In genomic region chr10:99190798-99191197, GRCm38 (mm10) we compare ENCODE assay signal across 10 mouse cellular contexts.
DNase-seq lines count a peak whose midpoint lies in the region; ATAC-seq and TF ChIP-seq lines count a peak whose summit lies in the region.
"Had no signal": no experiment of that assay in that cellular context is flagged by ENCODE, and none has a peak within 500 bp of the region (broad histone marks: within the 10 kb centered on the region; RNA-seq: fewer than 3 reads in every experiment).

No protein-coding gene starts in this region.

- no peak for DNase-seq in forebrain, postnatal 0 days
- no peak for DNase-seq in forebrain, embryonic 14.5 days (ENCODE audit: low spot score)
- DNase-seq in testis, postnatal 14 days (ENCODE audit: low spot score), result no peak
- DNase-seq in cerebellum, adult 9-11 months, result peak; percentile 12
- peak; percentile 73 to 86 for DNase-seq in kidney, postnatal 25 days
- DNase-seq in spleen, adult 18-20 months, result peak; percentile 40 to 70
- no peak for DNase-seq in layer of hippocampus, adult 9-10 months (ENCODE audit: low spot score)

- TF ChIP-seq POLR2A in testis, adult 2 months (IDR thresholded peaks at IDR 0.05; ENCODE audit: control insufficient read depth, low read depth, low read length), result no peak

- peak; percentile 49 for TF ChIP-seq CTCF in forebrain, postnatal 0 days (IDR thresholded peaks at IDR 0.05; ENCODE audit: low read depth)
- TF ChIP-seq CTCF in testis, adult 2 months (IDR thresholded peaks at IDR 0.05; ENCODE audit: control insufficient read depth, insufficient read depth, insufficient replicate concordance, low read depth, low read length), result peak; percentile 33; the same call in 1 of the 2 replicates

- H3K4me2 ChIP-seq in forebrain, postnatal 0 days (ENCODE audit: low read depth), result no peak overlapping the region
- H3K4me2 ChIP-seq in forebrain, embryonic 14.5 days (ENCODE audit: low read length), result no peak overlapping the region
- H3K4me2 ChIP-seq: hindbrain, embryonic 15.5 days; neural tube, embryonic 13.5 days had no signal

- H3K9me3 ChIP-seq in forebrain, postnatal 0 days (ENCODE audit: low read length), result no peaks in the 10 kb centered on the region
- H3K9me3 ChIP-seq in forebrain, embryonic 14.5 days (replicated peaks; ENCODE audit: control insufficient read depth, low read length), result no peaks in the 10 kb centered on the region
- H3K9me3 ChIP-seq: hindbrain, embryonic 15.5 days; neural tube, embryonic 13.5 days had no signal

- ATAC-seq in forebrain, postnatal 0 days, result no peak
- no peak for ATAC-seq in forebrain, embryonic 14.5 days

- WGBS in forebrain, postnatal 0 days, result 37% methylated on average over 3 of the region's 3 CpGs
- WGBS in forebrain, embryonic 14.5 days, result 43% methylated on average over 3 of the region's 3 CpGs

- no peaks in the 10 kb centered on the region for H3K27me3 ChIP-seq in forebrain, postnatal 0 days (ENCODE audit: insufficient read depth, low read length)
- no peaks in the 10 kb centered on the region for H3K27me3 ChIP-seq in forebrain, embryonic 14.5 days (replicated peaks; ENCODE audit: control insufficient read depth, insufficient read depth, low read length)
- no peaks in the 10 kb centered on the region for H3K27me3 ChIP-seq in testis, adult 2 months (ENCODE audit: control insufficient read depth, insufficient read depth, low read length)
- H3K27me3 ChIP-seq: hindbrain, embryonic 15.5 days; neural tube, embryonic 13.5 days had no signal

- no peak overlapping the region for H3K4me3 ChIP-seq in forebrain, postnatal 0 days (ENCODE audit: low read depth, low read length)
- no peak overlapping the region for H3K4me3 ChIP-seq in forebrain, embryonic 14.5 days (ENCODE audit: low read depth, low read length)
- H3K4me3 ChIP-seq in testis, adult 2 months (ENCODE audit: control insufficient read depth, low read depth, low read length), result no peak overlapping the region
- H3K4me3 ChIP-seq: hindbrain, embryonic 15.5 days; neural tube, embryonic 13.5 days had no signal

- no peaks in the 10 kb centered on the region for H3K4me1 ChIP-seq in forebrain, postnatal 0 days (ENCODE audit: insufficient read depth)
- no peaks in the 10 kb centered on the region for H3K4me1 ChIP-seq in forebrain, embryonic 14.5 days (ENCODE audit: control insufficient read depth, insufficient read depth, low read length)
- no peaks in the 10 kb centered on the region for H3K4me1 ChIP-seq in testis, adult 2 months (ENCODE audit: control insufficient read depth, insufficient read depth, low read length)
- H3K4me1 ChIP-seq: hindbrain, embryonic 15.5 days; neural tube, embryonic 13.5 days had no signal

- no peak overlapping the region for H3K27ac ChIP-seq in forebrain, postnatal 0 days (ENCODE audit: low read depth, low read length)
- no peak overlapping the region for H3K27ac ChIP-seq in forebrain, embryonic 14.5 days (ENCODE audit: low read depth, low read length)
- H3K27ac ChIP-seq in testis, adult 2 months (ENCODE audit: control insufficient read depth, insufficient read depth, low read depth, low read length), result no peak overlapping the region
- H3K27ac ChIP-seq: hindbrain, embryonic 15.5 days; neural tube, embryonic 13.5 days had no signal

- no peak overlapping the region for H3K9ac ChIP-seq in forebrain, postnatal 0 days
- no peak overlapping the region for H3K9ac ChIP-seq in forebrain, embryonic 14.5 days (ENCODE audit: low read length)
- H3K9ac ChIP-seq: hindbrain, embryonic 15.5 days; neural tube, embryonic 13.5 days had no signal

- H3K36me3 ChIP-seq in forebrain, postnatal 0 days (ENCODE audit: insufficient read depth), result no peaks in the 10 kb centered on the region
- no peaks in the 10 kb centered on the region; the same call in 1 of the 2 replicates for H3K36me3 ChIP-seq in forebrain, embryonic 14.5 days (ENCODE audit: control insufficient read depth, insufficient read depth, low read length)
- H3K36me3 ChIP-seq in testis, adult 2 months (ENCODE audit: control insufficient read depth, insufficient read depth, low read length), result no peaks in the 10 kb centered on the region
- H3K36me3 ChIP-seq: hindbrain, embryonic 15.5 days; neural tube, embryonic 13.5 days had no signal

Comparison
In these comparisons a context has a peak if more than half of its experiments do, and no peak if none do; other contexts are left out.
1. DNase-seq: peak in cerebellum, adult 9-11 months (single experiment), kidney, postnatal 25 days (2 of 2) and spleen, adult 18-20 months (2 of 2); none in forebrain, postnatal 0 days (single experiment), forebrain, embryonic 14.5 days (single experiment), testis, postnatal 14 days (single experiment) and layer of hippocampus, adult 9-10 months (single experiment).